Mouse (Mus musculus) c-Kit-positive CD71-negative TER-119-negative erythroid progenitor cells, embryonic 14.5 days (primary cell): ENCODE results near the gene Ica1.

Experiments
- DNase-seq: peaks from one replicate; pipeline ENCODE4 v3.0.0-alpha.2; 2013; ENCODE audit warnings: low read depth

The Ica1 gene

GRCm38 (mm10) chr6:8640863-8641262 lies 137.4 kb downstream of the Ica1 start:
- no peak for DNase-seq

GRCm38 (mm10) chr6:8639526-8639925 lies 138.8 kb downstream of the Ica1 start:
- DNase-seq, result no peak

- DNase-seq, result no peak
Observed at GRCm38 (mm10) chr6:8638899-8639298, 139.4 kb downstream of the Ica1 start.

- DNase-seq, result no peak
Observed at GRCm38 (mm10) chr6:8638122-8638521, 140.2 kb downstream of the Ica1 start.

GRCm38 (mm10) chr6:8632701-8633100 lies 145.6 kb downstream of the Ica1 start:
- no peak for DNase-seq

- no peak for DNase-seq
Observed at GRCm38 (mm10) chr6:8631986-8632632, 146.2 kb downstream of the Ica1 start.

- no peak for DNase-seq
Observed at GRCm38 (mm10) chr6:8631362-8631761, 146.9 kb downstream of the Ica1 start.

- no peak for DNase-seq
Observed at GRCm38 (mm10) chr6:8630531-8630930, 147.8 kb downstream of the Ica1 start.

GRCm38 (mm10) chr6:8628715-8629267 lies 149.5 kb downstream of the Ica1 start:
- DNase-seq, result no peak

- no peak for DNase-seq
Observed at GRCm38 (mm10) chr6:8628226-8628625, 150.1 kb downstream of the Ica1 start.

- no peak for DNase-seq
Observed at GRCm38 (mm10) chr6:8623045-8623444, 155.2 kb downstream of the Ica1 start.

- DNase-seq, result no peak
Observed at GRCm38 (mm10) chr6:8619582-8620350, 158.5 kb downstream of the Ica1 start.

- no peak for DNase-seq
Observed at GRCm38 (mm10) chr6:8617369-8617768, 160.9 kb downstream of the Ica1 start.

- no peak for DNase-seq
Observed at GRCm38 (mm10) chr6:8591665-8592064, 186.6 kb downstream of the Ica1 start.

- DNase-seq, result no peak
Observed at GRCm38 (mm10) chr6:8583892-8584291, 194.4 kb downstream of the Ica1 start.

GRCm38 (mm10) chr6:8582377-8582776 lies 195.9 kb downstream of the Ica1 start:
- no peak for DNase-seq
